Mouse (Mus musculus): Measurements from ENCODE around the gene Rbm43. TPM values are rescaled to one million over a fixed set of nuclear protein-coding genes. Genes with fewer than 3 reads are reported as not detected.

The Rbm43 gene
- polyA plus RNA-seq, 1 experiment: 3.2 TPM

GRCm38 (mm10) chr2:51931241-51931640, 3.7 kb downstream of the Rbm43 start:
- TF ChIP-seq SRF (IDR thresholded peaks at IDR 0.05; ENCODE audit: control insufficient read depth, insufficient read length, low read depth) (no peak), MYOG (IDR thresholded peaks at IDR 0.05; ENCODE audit: control insufficient read depth in 1 of 3, insufficient read depth in 1 of 3, insufficient read length in 2 of 3, low read depth in 2 of 3) (no peak), CEBPB (IDR thresholded peaks at IDR 0.05; ENCODE audit: insufficient read depth, poor library complexity, severe bottlenecking) (no peak), MYOD1 (IDR thresholded peaks at IDR 0.05; ENCODE audit: control insufficient read depth in 1 of 3, insufficient read length in 2 of 3, low read depth in 2 of 3) (no peak), E2F4 (IDR thresholded peaks at IDR 0.05; ENCODE audit: insufficient read depth) (no peak), POLR2AphosphoS2 (IDR thresholded peaks at IDR 0.05; ENCODE audit: insufficient read length, low read depth) (no peak), TCF12 (IDR thresholded peaks at IDR 0.05; ENCODE audit: insufficient read depth, poor library complexity, severe bottlenecking) (no peak), POLR2A (IDR thresholded peaks at IDR 0.05; ENCODE audit: insufficient read length, low read depth) (no peak), MAX (IDR thresholded peaks at IDR 0.05; ENCODE audit: low read depth) (no peak), TCF3 (IDR thresholded peaks at IDR 0.05; ENCODE audit: insufficient read length, low read depth) (no peak), REST (IDR thresholded peaks at IDR 0.05; ENCODE audit: insufficient read depth, insufficient read length) (no peak), USF1 (IDR thresholded peaks at IDR 0.05; ENCODE audit: low read depth) (no peak)
- Histone ChIP-seq H3ac (ENCODE audit: control insufficient read depth, insufficient read length) (no peak overlapping the region), H3K79me2 (ENCODE audit: control insufficient read depth, insufficient read depth) (no peaks in the 10 kb centered on the region), H3K4me3 (no peak overlapping the region), H3K36me3 (ENCODE audit: control insufficient read depth, insufficient read depth) (no peaks in the 10 kb centered on the region), H3K4me2 (ENCODE audit: low read depth) (no peak overlapping the region), H3K27me3 (ENCODE audit: control insufficient read depth, insufficient read depth, insufficient read length) (no peaks in the 10 kb centered on the region)

DNA sequence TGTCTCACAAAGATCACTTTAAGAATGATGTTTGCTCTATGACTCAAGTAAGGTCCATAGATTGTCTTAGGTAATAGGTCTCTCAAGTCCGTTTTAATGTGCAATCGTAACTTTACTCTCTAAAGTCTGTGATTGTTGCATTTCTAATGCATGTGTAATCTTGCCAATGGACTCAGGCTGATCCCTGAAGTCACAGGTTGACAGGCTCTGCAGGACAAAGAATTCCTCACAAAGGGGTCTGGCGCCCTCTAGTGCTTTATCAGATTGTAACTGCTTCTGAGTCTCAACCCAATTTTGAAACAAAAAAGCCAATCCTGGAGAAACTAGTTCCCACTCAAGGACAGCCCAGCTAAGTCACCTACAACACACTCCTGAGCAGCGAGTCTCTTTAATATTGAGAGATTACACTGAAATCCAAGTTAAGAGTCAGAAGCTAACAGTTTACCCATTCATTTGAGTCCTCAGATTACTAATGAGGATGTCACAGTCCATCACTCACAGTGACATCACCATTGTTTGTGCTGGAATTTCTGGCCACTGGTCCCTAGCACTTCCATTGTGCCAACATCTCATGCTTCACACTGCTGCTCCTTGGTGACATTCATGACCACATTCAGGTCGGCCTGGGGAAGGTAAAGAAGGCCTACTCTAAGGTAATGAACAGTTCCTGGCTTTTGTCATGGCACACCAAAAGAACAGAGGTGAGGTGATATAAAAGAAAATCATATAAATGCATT, 19.9 kb downstream of the Rbm43 start:
- H3ac ChIP-seq (ENCODE audit: control insufficient read depth, insufficient read length): no peak overlapping the region
- no peak overlapping the region for H3K4me3 ChIP-seq
- peak overlapping the region; percentile 20 for H3K4me2 ChIP-seq (ENCODE audit: low read depth)
- no peaks in the 10 kb centered on the region for H3K79me2 ChIP-seq (ENCODE audit: control insufficient read depth, insufficient read depth)
- no peaks in the 10 kb centered on the region for H3K27me3 ChIP-seq (ENCODE audit: control insufficient read depth, insufficient read depth, insufficient read length)
- TF ChIP-seq REST (IDR thresholded peaks at IDR 0.05; ENCODE audit: insufficient read depth, insufficient read length): no peak
- TF ChIP-seq MYOD1 (IDR thresholded peaks at IDR 0.05; ENCODE audit: control insufficient read depth in 1 of 3, insufficient read length in 2 of 3, low read depth in 2 of 3): no peak
- no peak for TF ChIP-seq TCF12 (IDR thresholded peaks at IDR 0.05; ENCODE audit: insufficient read depth, poor library complexity, severe bottlenecking)
- no peak for TF ChIP-seq MYOG (IDR thresholded peaks at IDR 0.05; ENCODE audit: control insufficient read depth in 1 of 3, insufficient read depth in 1 of 3, insufficient read length in 2 of 3, low read depth in 2 of 3)
- TF ChIP-seq E2F4 (IDR thresholded peaks at IDR 0.05; ENCODE audit: insufficient read depth): no peak
- TF ChIP-seq CEBPB (IDR thresholded peaks at IDR 0.05; ENCODE audit: insufficient read depth, poor library complexity, severe bottlenecking): no peak
- no peak for TF ChIP-seq MAX (IDR thresholded peaks at IDR 0.05; ENCODE audit: low read depth)
- TF ChIP-seq USF1 (IDR thresholded peaks at IDR 0.05; ENCODE audit: low read depth): no peak
- TF ChIP-seq TCF3 (IDR thresholded peaks at IDR 0.05; ENCODE audit: insufficient read length, low read depth): no peak
- no peak for TF ChIP-seq SRF (IDR thresholded peaks at IDR 0.05; ENCODE audit: control insufficient read depth, insufficient read length, low read depth)
- H3K36me3 ChIP-seq (ENCODE audit: control insufficient read depth, insufficient read depth): no peaks in the 10 kb centered on the region

DNA sequence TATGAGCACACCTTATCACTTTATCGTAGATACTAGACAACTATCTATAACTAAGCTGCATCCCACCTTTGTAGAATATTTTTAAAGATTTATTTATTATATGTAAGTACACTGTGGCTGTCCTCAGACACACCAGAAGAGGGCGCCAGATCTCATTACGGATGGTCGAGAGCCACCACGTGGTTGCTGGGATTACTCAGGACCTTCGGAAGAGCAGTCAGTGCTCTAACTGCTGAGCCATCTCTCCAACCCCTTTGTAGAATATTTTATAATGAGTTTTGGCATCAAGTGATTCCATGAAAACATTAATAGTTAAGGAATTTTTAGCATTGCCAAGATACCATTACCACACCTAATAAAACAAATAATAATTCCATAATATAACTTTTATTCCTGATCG, 20.4 kb downstream of the Rbm43 start:
- Histone ChIP-seq H3ac (ENCODE audit: control insufficient read depth, insufficient read length) (no peak overlapping the region), H3K4me3 (no peak overlapping the region), H3K79me2 (ENCODE audit: control insufficient read depth, insufficient read depth) (no peaks in the 10 kb centered on the region), H3K36me3 (ENCODE audit: control insufficient read depth, insufficient read depth) (no peaks in the 10 kb centered on the region), H3K4me2 (ENCODE audit: low read depth) (no peak overlapping the region), H3K27me3 (ENCODE audit: control insufficient read depth, insufficient read depth, insufficient read length) (no peaks in the 10 kb centered on the region)
- TF ChIP-seq REST (IDR thresholded peaks at IDR 0.05; ENCODE audit: insufficient read depth, insufficient read length) (no peak), MAX (IDR thresholded peaks at IDR 0.05; ENCODE audit: low read depth) (no peak), USF1 (IDR thresholded peaks at IDR 0.05; ENCODE audit: low read depth) (no peak), TCF3 (IDR thresholded peaks at IDR 0.05; ENCODE audit: insufficient read length, low read depth) (no peak)

GRCm38 (mm10) chr2:51912740-51913139, 22.2 kb downstream of the Rbm43 start:
- Histone ChIP-seq H3K27me3 (ENCODE audit: control insufficient read depth, insufficient read depth, insufficient read length) (no peaks in the 10 kb centered on the region), H3ac (ENCODE audit: control insufficient read depth, insufficient read length) (no peak overlapping the region), H3K79me2 (ENCODE audit: control insufficient read depth, insufficient read depth) (no peaks in the 10 kb centered on the region), H3K36me3 (ENCODE audit: control insufficient read depth, insufficient read depth) (no peaks in the 10 kb centered on the region), H3K4me2 (ENCODE audit: low read depth) (peak overlapping the region; percentile 18), H3K4me3 (no peak overlapping the region)
- TF ChIP-seq MYOD1 (IDR thresholded peaks at IDR 0.05; ENCODE audit: control insufficient read depth in 1 of 3, insufficient read length in 2 of 3, low read depth in 2 of 3) (no peak), CEBPB (IDR thresholded peaks at IDR 0.05; ENCODE audit: insufficient read depth, poor library complexity, severe bottlenecking) (no peak), POLR2AphosphoS2 (IDR thresholded peaks at IDR 0.05; ENCODE audit: insufficient read length, low read depth) (no peak), TCF12 (IDR thresholded peaks at IDR 0.05; ENCODE audit: insufficient read depth, poor library complexity, severe bottlenecking) (no peak), E2F4 (IDR thresholded peaks at IDR 0.05; ENCODE audit: insufficient read depth) (no peak), SRF (IDR thresholded peaks at IDR 0.05; ENCODE audit: control insufficient read depth, insufficient read length, low read depth) (no peak), MYOG (IDR thresholded peaks at IDR 0.05; ENCODE audit: control insufficient read depth in 1 of 3, insufficient read depth in 1 of 3, insufficient read length in 2 of 3, low read depth in 2 of 3) (no peak), TCF3 (IDR thresholded peaks at IDR 0.05; ENCODE audit: insufficient read length, low read depth) (no peak), USF1 (IDR thresholded peaks at IDR 0.05; ENCODE audit: low read depth) (no peak), MAX (IDR thresholded peaks at IDR 0.05; ENCODE audit: low read depth) (no peak), POLR2A (IDR thresholded peaks at IDR 0.05; ENCODE audit: insufficient read length, low read depth) (no peak), REST (IDR thresholded peaks at IDR 0.05; ENCODE audit: insufficient read depth, insufficient read length) (no peak)
